Mouse (Mus musculus): ENCODE measurements around the gene Eml6. TPM values are rescaled to one million over a fixed set of nuclear protein-coding genes. Genes with fewer than 3 reads are reported as not detected.

Gene Eml6
- polyA plus RNA-seq, 2 experiments, result 1.3 to 1.5 TPM

DNA sequence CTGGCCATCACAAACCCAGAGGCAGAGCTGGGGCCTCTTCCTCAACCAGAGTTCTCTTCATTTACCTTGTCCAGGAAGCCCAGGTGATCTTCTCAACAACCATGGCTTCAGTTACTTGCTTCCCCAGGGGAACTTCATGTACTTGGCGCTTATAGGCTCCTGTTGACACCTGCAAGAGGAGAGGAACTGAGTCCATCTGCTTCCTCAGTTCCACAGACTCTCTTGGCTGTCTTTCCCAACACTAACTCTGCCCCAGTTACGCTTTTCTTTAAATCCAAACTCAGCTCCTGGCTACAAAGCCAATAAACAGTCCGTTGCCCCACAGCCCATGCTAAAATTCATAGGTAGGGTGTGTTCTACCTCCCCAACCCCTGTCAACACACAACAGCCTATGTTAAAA, 278.5 kb downstream of the Eml6 start:
- ATAC-seq (ENCODE audit: low FRiP score, low read depth) (no peak), DNase-seq (ENCODE audit: low spot score) (no peak)
- H3K4me1 ChIP-seq (ENCODE audit: control insufficient read depth, insufficient read depth, low read length), result no peaks in the 10 kb centered on the region
- 94% methylated on average over 3 of the region's 3 CpGs for WGBS
- TF ChIP-seq POLR2A (IDR thresholded peaks at IDR 0.05; ENCODE audit: borderline replicate concordance, extremely low read depth, insufficient read depth, insufficient read length), result no peak
- H3K4me3 ChIP-seq (replicated peaks; ENCODE audit: low read length), result no peak overlapping the region
- no peak overlapping the region for H3K27ac ChIP-seq (replicated peaks; ENCODE audit: low read depth, low read length)
- peaks cover 22% of the 10 kb centered on the region for H3K36me3 ChIP-seq (ENCODE audit: control insufficient read depth, insufficient read depth, low read length)
- H3K27me3 ChIP-seq (ENCODE audit: control insufficient read depth, insufficient read depth, low read length), result no peaks in the 10 kb centered on the region
- H3K9me3 ChIP-seq (ENCODE audit: control insufficient read depth, low read length), result no peaks in the 10 kb centered on the region
- H3K9ac ChIP-seq (ENCODE audit: low read depth, low read length, severe bottlenecking), result no peak overlapping the region
- no peak overlapping the region for H3K4me2 ChIP-seq (replicated peaks; ENCODE audit: low read depth, low read length, severe bottlenecking)

DNA sequence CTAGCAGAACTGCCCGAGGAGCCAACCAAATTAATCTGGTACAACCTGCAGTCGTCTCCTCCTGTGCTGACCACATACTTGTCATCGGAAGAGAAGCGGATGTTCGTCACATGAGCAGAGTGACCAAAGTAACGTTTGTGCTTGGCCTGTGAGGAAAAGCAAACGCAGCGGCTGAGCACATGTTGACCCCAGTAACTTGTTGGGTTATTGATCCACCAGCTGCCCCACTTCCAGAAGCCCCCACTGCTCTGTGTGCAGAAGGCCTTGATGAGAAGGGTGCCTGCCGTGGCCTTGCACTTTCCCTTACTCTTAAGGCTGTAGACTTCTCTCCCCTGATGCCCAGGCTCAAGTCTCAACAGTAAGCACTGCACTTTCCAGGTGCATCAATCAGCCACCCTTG, 279.6 kb downstream of the Eml6 start:
- H3K27ac ChIP-seq (replicated peaks; ENCODE audit: low read depth, low read length), result no peak overlapping the region
- H3K9me3 ChIP-seq (ENCODE audit: control insufficient read depth, low read length), result no peaks in the 10 kb centered on the region
- no peaks in the 10 kb centered on the region for H3K27me3 ChIP-seq (ENCODE audit: control insufficient read depth, insufficient read depth, low read length)
- peaks cover 32% of the 10 kb centered on the region for H3K36me3 ChIP-seq (ENCODE audit: control insufficient read depth, insufficient read depth, low read length)
- no peaks in the 10 kb centered on the region for H3K4me1 ChIP-seq (ENCODE audit: control insufficient read depth, insufficient read depth, low read length)
- no peak; the same call in 1 of the 2 replicates for ATAC-seq (ENCODE audit: low FRiP score, low read depth)
- WGBS, result 91% methylated on average over 9 of the region's 9 CpGs
- H3K4me2 ChIP-seq (replicated peaks; ENCODE audit: low read depth, low read length, severe bottlenecking), result no peak overlapping the region
- no peak for TF ChIP-seq POLR2A (IDR thresholded peaks at IDR 0.05; ENCODE audit: borderline replicate concordance, extremely low read depth, insufficient read depth, insufficient read length)
- no peak overlapping the region for H3K9ac ChIP-seq (ENCODE audit: low read depth, low read length, severe bottlenecking)
- no peak for DNase-seq (ENCODE audit: low spot score)
- no peak overlapping the region for H3K4me3 ChIP-seq (replicated peaks; ENCODE audit: low read length)

DNA sequence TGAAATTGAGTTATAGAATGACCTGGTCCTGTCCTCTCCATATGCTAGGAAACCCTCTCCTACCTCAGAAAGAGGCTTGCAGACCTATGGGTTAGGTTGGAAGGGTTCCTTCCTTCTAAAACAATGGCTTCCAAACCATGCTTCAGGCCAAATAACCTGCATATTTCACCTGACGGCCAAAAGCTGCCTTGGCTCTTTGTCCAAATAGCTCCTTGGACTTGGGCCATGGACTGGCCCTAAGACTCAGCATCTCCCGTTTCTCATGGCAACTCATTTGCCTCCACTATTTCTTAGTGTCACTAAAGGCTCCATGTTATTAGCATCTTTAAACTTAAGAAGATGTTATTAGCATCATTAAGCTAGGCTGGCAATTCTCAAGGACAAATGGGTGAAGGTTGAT, 280.3 kb downstream of the Eml6 start:
- no peaks in the 10 kb centered on the region for H3K9me3 ChIP-seq (ENCODE audit: control insufficient read depth, low read length)
- no peak overlapping the region for H3K27ac ChIP-seq (replicated peaks; ENCODE audit: low read depth, low read length)
- no peaks in the 10 kb centered on the region for H3K4me1 ChIP-seq (ENCODE audit: control insufficient read depth, insufficient read depth, low read length)
- 68% methylated on average over 2 of the region's 2 CpGs for WGBS
- no peak overlapping the region for H3K4me2 ChIP-seq (replicated peaks; ENCODE audit: low read depth, low read length, severe bottlenecking)
- TF ChIP-seq POLR2A (IDR thresholded peaks at IDR 0.05; ENCODE audit: borderline replicate concordance, extremely low read depth, insufficient read depth, insufficient read length), result no peak
- H3K9ac ChIP-seq (ENCODE audit: low read depth, low read length, severe bottlenecking), result no peak overlapping the region
- DNase-seq (ENCODE audit: low spot score) (no peak), ATAC-seq (ENCODE audit: low FRiP score, low read depth) (no peak)
- H3K27me3 ChIP-seq (ENCODE audit: control insufficient read depth, insufficient read depth, low read length), result no peaks in the 10 kb centered on the region
- peaks cover 32% of the 10 kb centered on the region for H3K36me3 ChIP-seq (ENCODE audit: control insufficient read depth, insufficient read depth, low read length)
- H3K4me3 ChIP-seq (replicated peaks; ENCODE audit: low read length), result no peak overlapping the region

DNA sequence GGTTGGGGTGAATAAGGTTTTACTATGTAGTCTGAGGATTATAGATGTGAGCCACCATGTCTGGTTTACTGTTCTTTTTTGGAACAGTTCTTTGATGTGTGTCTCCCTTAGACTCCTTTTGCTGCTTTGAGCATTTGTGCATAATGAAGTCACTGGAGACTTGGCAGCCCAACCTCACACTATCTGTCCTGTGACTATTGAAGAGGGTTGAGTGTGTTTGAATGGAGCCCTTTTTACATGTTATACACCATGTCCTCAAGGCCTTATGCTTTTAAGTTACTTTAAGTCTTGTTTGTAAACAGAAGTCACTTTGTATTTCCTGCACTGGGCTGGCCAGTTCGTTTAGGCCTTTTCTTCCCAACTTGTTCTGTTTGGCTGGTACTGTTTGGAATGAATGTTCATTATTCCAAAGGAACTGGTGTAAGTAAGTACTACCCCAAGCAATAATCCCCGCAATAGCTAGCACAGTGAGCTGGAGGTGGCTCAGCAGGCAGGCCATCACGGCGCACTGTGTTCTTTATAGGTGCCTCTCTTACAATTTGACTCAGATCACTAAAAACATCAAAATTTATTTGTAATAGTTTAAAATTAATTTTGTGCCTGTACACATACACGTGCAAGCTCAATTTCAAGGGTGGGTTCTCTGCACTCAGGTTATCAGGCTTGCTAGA, 280.9 kb downstream of the Eml6 start:
- H3K27me3 ChIP-seq (ENCODE audit: control insufficient read depth, insufficient read depth, low read length), result no peaks in the 10 kb centered on the region
- TF ChIP-seq POLR2A (IDR thresholded peaks at IDR 0.05; ENCODE audit: borderline replicate concordance, extremely low read depth, insufficient read depth, insufficient read length), result no peak
- WGBS, result 93% methylated on average over 5 of the region's 5 CpGs
- H3K36me3 ChIP-seq (ENCODE audit: control insufficient read depth, insufficient read depth, low read length), result peaks cover 32% of the 10 kb centered on the region
- DNase-seq (ENCODE audit: low spot score), result no peak
- no peak overlapping the region for H3K4me3 ChIP-seq (replicated peaks; ENCODE audit: low read length)
- no peak overlapping the region for H3K9ac ChIP-seq (ENCODE audit: low read depth, low read length, severe bottlenecking)
- H3K4me1 ChIP-seq (ENCODE audit: control insufficient read depth, insufficient read depth, low read length), result no peaks in the 10 kb centered on the region
- no peaks in the 10 kb centered on the region for H3K9me3 ChIP-seq (ENCODE audit: control insufficient read depth, low read length)
- no peak for ATAC-seq (ENCODE audit: low FRiP score, low read depth)
- no peak overlapping the region for H3K27ac ChIP-seq (replicated peaks; ENCODE audit: low read depth, low read length)
- no peak overlapping the region for H3K4me2 ChIP-seq (replicated peaks; ENCODE audit: low read depth, low read length, severe bottlenecking)

DNA sequence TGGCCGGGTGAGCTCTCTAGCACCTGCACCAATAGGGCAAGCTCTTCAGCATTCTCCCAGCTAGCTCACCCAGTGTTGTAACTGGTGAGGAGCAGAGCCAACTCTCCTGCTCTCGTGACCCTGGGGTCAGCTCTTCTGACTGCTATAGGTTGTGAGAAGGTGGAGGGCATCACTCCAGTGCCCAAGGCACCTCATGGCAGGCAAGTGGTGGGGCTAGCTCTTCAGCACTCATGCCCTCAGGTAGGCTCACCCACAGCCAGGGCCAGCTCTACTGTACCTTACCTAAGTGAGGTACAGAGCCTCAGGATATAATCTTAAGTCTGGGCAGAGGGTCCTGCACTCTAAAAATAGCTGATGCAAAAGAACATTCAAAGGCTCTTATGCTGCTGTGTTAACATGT, 286.1 kb downstream of the Eml6 start:
- no peak for ATAC-seq (ENCODE audit: low FRiP score, low read depth)
- Histone ChIP-seq H3K4me2 (replicated peaks; ENCODE audit: low read depth, low read length, severe bottlenecking) (no peak overlapping the region), H3K4me1 (ENCODE audit: control insufficient read depth, insufficient read depth, low read length) (no peaks in the 10 kb centered on the region), H3K27ac (replicated peaks; ENCODE audit: low read depth, low read length) (no peak overlapping the region), H3K9ac (ENCODE audit: low read depth, low read length, severe bottlenecking) (no peak overlapping the region), H3K9me3 (ENCODE audit: control insufficient read depth, low read length) (no peaks in the 10 kb centered on the region), H3K27me3 (ENCODE audit: control insufficient read depth, insufficient read depth, low read length) (no peaks in the 10 kb centered on the region), H3K36me3 (ENCODE audit: control insufficient read depth, insufficient read depth, low read length) (peaks cover 29% of the 10 kb centered on the region), H3K4me3 (replicated peaks; ENCODE audit: low read length) (no peak overlapping the region)
- 89% methylated on average over 2 of the region's 2 CpGs for WGBS
- DNase-seq (ENCODE audit: low spot score), result no peak
- no peak for TF ChIP-seq POLR2A (IDR thresholded peaks at IDR 0.05; ENCODE audit: borderline replicate concordance, extremely low read depth, insufficient read depth, insufficient read length)
